17 mouse cellular contexts compared by ENCODE assay signal in genomic region chr8:9569516-9570170, GRCm38 (mm10).
A peak's percentile ranks its signal among the peaks of the same experiment; 100 is the strongest.
DNase-seq lines count a peak whose midpoint lies in the region; ATAC-seq and TF ChIP-seq lines count a peak whose summit lies in the region.
"Had no signal": no experiment of that assay in that cellular context is flagged by ENCODE, and none has a peak within 500 bp of the region (broad histone marks: within the 10 kb centered on the region; RNA-seq: fewer than 3 reads in every experiment).

No protein-coding gene starts in this region.

- no peaks in the 10 kb centered on the region for H3K36me3 ChIP-seq in intestine, embryonic 16.5 days (ENCODE audit: control insufficient read depth, insufficient read depth, low read length)
- H3K36me3 ChIP-seq in midbrain, embryonic 13.5 days, result no peaks in the 10 kb centered on the region
- H3K36me3 ChIP-seq: heart, embryonic 13.5 days; midbrain, embryonic 12.5 days had no signal

- peak overlapping the region; percentile 70 for H3K27ac ChIP-seq in layer of hippocampus, adult 2 months
- no peak overlapping the region for H3K27ac ChIP-seq in intestine, embryonic 16.5 days (ENCODE audit: low read length)
- no peak overlapping the region for H3K27ac ChIP-seq in midbrain, embryonic 13.5 days
- H3K27ac ChIP-seq: heart, embryonic 13.5 days; macrophage; midbrain, embryonic 12.5 days had no signal

- WGBS in intestine, embryonic 16.5 days, result 75% methylated on average over 4 of the region's 4 CpGs
- WGBS in midbrain, embryonic 13.5 days, result 88% methylated on average over 4 of the region's 4 CpGs

- H3K9ac ChIP-seq in intestine, embryonic 16.5 days (ENCODE audit: low read depth, low read length), result no peak overlapping the region
- H3K9ac ChIP-seq in midbrain, embryonic 13.5 days (replicated peaks), result no peak overlapping the region
- H3K9ac ChIP-seq: heart, embryonic 13.5 days; midbrain, embryonic 12.5 days had no signal

- H3K9me3 ChIP-seq in intestine, embryonic 16.5 days (ENCODE audit: control insufficient read depth, low read length), result no peaks in the 10 kb centered on the region
- H3K9me3 ChIP-seq in midbrain, embryonic 13.5 days, result no peaks in the 10 kb centered on the region
- H3K9me3 ChIP-seq: heart, embryonic 13.5 days; midbrain, embryonic 12.5 days had no signal

- ATAC-seq in intestine, embryonic 16.5 days, result no peak
- no peak for ATAC-seq in midbrain, embryonic 13.5 days
- ATAC-seq: hindbrain, embryonic 16.5 days had no signal

- H3K4me2 ChIP-seq in intestine, embryonic 16.5 days (ENCODE audit: low read depth, low read length), result no peak overlapping the region
- H3K4me2 ChIP-seq in midbrain, embryonic 13.5 days (replicated peaks), result no peak overlapping the region
- H3K4me2 ChIP-seq: heart, embryonic 13.5 days; midbrain, embryonic 12.5 days had no signal

- no peak overlapping the region for H3K4me3 ChIP-seq in layer of hippocampus, adult 2 months
- H3K4me3 ChIP-seq in intestine, embryonic 16.5 days (ENCODE audit: low read length), result no peak overlapping the region
- H3K4me3 ChIP-seq in midbrain, embryonic 13.5 days (replicated peaks), result no peak overlapping the region
- H3K4me3 ChIP-seq: heart, embryonic 13.5 days; midbrain, embryonic 12.5 days had no signal

- TF ChIP-seq CTCF in layer of hippocampus, adult 2 months (conservative IDR thresholded peaks at IDR 0.05), result no peak

- peak; percentile 47 for DNase-seq in layer of hippocampus, adult 11-12 months (ENCODE audit: low spot score)
- DNase-seq in layer of hippocampus, postnatal 25 days (ENCODE audit: extremely low spot score in 1 of 2, low spot score in 1 of 2), result no peak
- DNase-seq in cerebellum, adult 11 months, result peak; percentile 40
- peak; percentile 43 for DNase-seq in cerebellum, adult 8-10 months
- peak; percentile 28 to 32 for DNase-seq in layer of hippocampus, adult 2 months (ENCODE audit: low spot score in 2 of 2)
- DNase-seq: adrenal gland, postnatal 14 days; heart, postnatal 36 days; kidney, adult 9 months; kidney, postnatal 36 days; lung, adult 2 months; spleen, adult 18-20 months had no signal

- no peaks in the 10 kb centered on the region for H3K27me3 ChIP-seq in intestine, embryonic 16.5 days (replicated peaks; ENCODE audit: control insufficient read depth, insufficient read depth, low read length)
- no peaks in the 10 kb centered on the region for H3K27me3 ChIP-seq in midbrain, embryonic 13.5 days
- H3K27me3 ChIP-seq: heart, embryonic 13.5 days; midbrain, embryonic 12.5 days had no signal

- no peaks in the 10 kb centered on the region for H3K4me1 ChIP-seq in intestine, embryonic 16.5 days (ENCODE audit: control insufficient read depth, insufficient read depth, low read length)
- no peaks in the 10 kb centered on the region for H3K4me1 ChIP-seq in midbrain, embryonic 13.5 days (replicated peaks)
- H3K4me1 ChIP-seq: heart, embryonic 13.5 days; midbrain, embryonic 12.5 days had no signal

Comparison
In these comparisons a context has a peak if more than half of its experiments do, and no peak if none do; other contexts are left out.
1. DNase-seq: peak in layer of hippocampus, adult 11-12 months (single experiment), cerebellum, adult 11 months (single experiment), cerebellum, adult 8-10 months (single experiment) and layer of hippocampus, adult 2 months (2 of 2); none in layer of hippocampus, postnatal 25 days (0 of 2).